Mouse (Mus musculus) stomach, embryonic 16.5 days (tissue): ENCODE results near the gene Vmn1r191. TPM values are rescaled to one million over a fixed set of nuclear protein-coding genes. Genes with fewer than 3 reads are reported as not detected.

Experiments
- microRNA-seq: library from miRNA; unstranded; fragments of <30 nt; microRNA quantifications from one replicate; pipeline ENCODE4, GENCODE M21; 2016
- polyA plus RNA-seq: library from polyadenylated mRNA; unstranded; fragments of >200 nt; fragmentation: Nextera tagmentation; extraction: Ambion mirVana; gene quantifications from 2 replicates; pipeline ENCODE4 v1.2.1, GENCODE M21; 2015

Gene Vmn1r191
- polyA plus RNA-seq, 1 experiment from 2014 or later = not detected

Small RNA genes within 50 kb of the gene (microRNA-seq; reads per million reads assigned to microRNA genes)
- gene Gm23282 = not detected
- gene Gm25084 = not detected

Other genes with a start within 250 kb of the Vmn1r191 start
- 5.3 and 6.2 TPM in 2 replicates for gene Zfp184, start 238.9 kb downstream of the Vmn1r191 start, polyA plus RNA-seq
- 0.09 TPM in 1 of 2 replicates, not detected in the other for gene Pom121l2, start 202.8 kb downstream of the Vmn1r191 start, polyA plus RNA-seq
- 0.92 and 1.1 TPM in 2 replicates for gene Prss16, start 174.2 kb downstream of the Vmn1r191 start, polyA plus RNA-seq
- 10.9 TPM in 1 of 2 replicates, not detected in the other for gene Hist1h2ah, start 148.4 kb downstream of the Vmn1r191 start, polyA plus RNA-seq
- 2.6 and 4.0 TPM in 2 replicates for gene Hist1h2bk, start 148.1 kb downstream of the Vmn1r191 start, polyA plus RNA-seq
- 13.4 and 15.5 TPM in 2 replicates for gene Hist1h4i, start 142.6 kb downstream of the Vmn1r191 start, polyA plus RNA-seq
- gene Hist1h2ag, start 141.0 kb downstream of the Vmn1r191 start, polyA plus RNA-seq = 17.8 and 25.3 TPM in 2 replicates
- gene Hist1h2bj, start 140.8 kb downstream of the Vmn1r191 start, polyA plus RNA-seq = 5.6 and 10.3 TPM in 2 replicates
- gene Vmn1r188, start 99.5 kb downstream of the Vmn1r191 start, polyA plus RNA-seq = not detected in 2 replicates
- gene Vmn1r189, start 78.1 kb downstream of the Vmn1r191 start, polyA plus RNA-seq = not detected in 2 replicates
- gene Vmn1r192, start 7.2 kb upstream of the Vmn1r191 start, polyA plus RNA-seq = not detected in 2 replicates
- gene Vmn1r193, start 39.2 kb upstream of the Vmn1r191 start, polyA plus RNA-seq = not detected in 2 replicates
- gene Vmn1r194, start 60.2 kb upstream of the Vmn1r191 start, polyA plus RNA-seq = not detected in 2 replicates
- not detected in 2 replicates for gene Vmn1r195, start 86.6 kb upstream of the Vmn1r191 start, polyA plus RNA-seq
- gene Vmn1r196, start 106.0 kb upstream of the Vmn1r191 start, polyA plus RNA-seq = not detected in 2 replicates
- gene Vmn1r197, start 140.6 kb upstream of the Vmn1r191 start, polyA plus RNA-seq = not detected in 2 replicates
- gene Vmn1r198, start 166.4 kb upstream of the Vmn1r191 start, polyA plus RNA-seq = not detected in 2 replicates
- not detected in 2 replicates for gene Vmn1r199, start 195.8 kb upstream of the Vmn1r191 start, polyA plus RNA-seq
- not detected in 2 replicates for gene Vmn1r200, start 206.4 kb upstream of the Vmn1r191 start, polyA plus RNA-seq